Mouse (Mus musculus) brown adipose tissue, adult 24 weeks (tissue): ENCODE measurements around the gene Klhl1. TPM values are rescaled to one million over a fixed set of nuclear protein-coding genes. Genes with fewer than 3 reads are reported as not detected.
"Not testable (repeated sequence)": the region's sequence is repeated elsewhere in the genome, so short reads cannot be mapped to it uniquely, and the experiment has no call there.

Experiments used
- H3K27ac ChIP-seq: fragments of 200-500 bp; replicated peaks from 2 replicates; pipeline ENCODE4 v1.5.1; 2012; ENCODE audit warnings: low read depth, mild to moderate bottlenecking, low read length
- H3K4me1 ChIP-seq: fragments of 200-500 bp; 2 replicates; pipeline ENCODE4 v1.6.1; 2012; ENCODE audit warnings: low read length, mixed read lengths; ENCODE audit not compliant: control insufficient read depth, insufficient read depth, insufficient read length
- H3K4me3 ChIP-seq: fragments of 200-500 bp; 2 replicates; pipeline ENCODE4 v1.5.1; 2012; ENCODE audit warnings: low read depth, mild to moderate bottlenecking, low read length, moderate library complexity; ENCODE audit not compliant: insufficient read depth
- polyA plus RNA-seq: library from polyadenylated mRNA; stranded (reverse); fragments of >200 nt; gene quantifications from 2 replicates; pipeline ENCODE4 v1.2.4, GENCODE M21; 2012; ENCODE audit not compliant: missing spikeins, insufficient read depth, insufficient read length

The Klhl1 gene
- not detected in 2 replicates for polyA plus RNA-seq

GRCm38 (mm10) chr14:96518954-96519682, at the start of gene Klhl1:
Gene Klhl1 (minus strand): TSS chr14:96519102.
- H3K27ac ChIP-seq: no peak within 1 kb of the TSS
- no peaks in the 10 kb centered on the region for H3K4me1 ChIP-seq
- no peak within 1 kb of the TSS for H3K4me3 ChIP-seq

- H3K4me1 ChIP-seq: no peaks in the 10 kb centered on the region
- no peak overlapping the region for H3K27ac ChIP-seq
- H3K4me3 ChIP-seq: no peak overlapping the region
Observed at GRCm38 (mm10) chr14:96553668-96554067, 34.8 kb upstream of the Klhl1 start.

GRCm38 (mm10) chr14:96518151-96518953, 550 bp downstream of the Klhl1 start:
- Histone ChIP-seq H3K4me1 (no peaks in the 10 kb centered on the region), H3K27ac (no peak overlapping the region), H3K4me3 (no peak overlapping the region)

- Histone ChIP-seq H3K4me3 (no peak overlapping the region), H3K27ac (no peak overlapping the region), H3K4me1 (no peaks in the 10 kb centered on the region)
Observed at GRCm38 (mm10) chr14:96517727-96518126, 1.2 kb downstream of the Klhl1 start.

GRCm38 (mm10) chr14:96499936-96500335, 19.0 kb downstream of the Klhl1 start:
- no peaks in the 10 kb centered on the region for H3K4me1 ChIP-seq

GRCm38 (mm10) chr14:96471812-96472211, 47.1 kb downstream of the Klhl1 start:
- no peak overlapping the region for H3K4me3 ChIP-seq
- H3K4me1 ChIP-seq: no peaks in the 10 kb centered on the region
- no peak overlapping the region for H3K27ac ChIP-seq

More at GRCm38 (mm10) chr14:96499936-96500335, 19.0 kb downstream of the Klhl1 start:
- no peak overlapping the region for H3K4me3 ChIP-seq
- H3K27ac ChIP-seq: no peak overlapping the region

GRCm38 (mm10) chr14:96471336-96471735, 47.6 kb downstream of the Klhl1 start:
- Histone ChIP-seq H3K27ac (no peak overlapping the region), H3K4me3 (no peak overlapping the region), H3K4me1 (no peaks in the 10 kb centered on the region)

GRCm38 (mm10) chr14:96461756-96462155, 57.1 kb downstream of the Klhl1 start:
- Histone ChIP-seq H3K4me1 (no peaks in the 10 kb centered on the region), H3K27ac (no peak overlapping the region), H3K4me3 (no peak overlapping the region)

GRCm38 (mm10) chr14:96392032-96392737, 126.7 kb downstream of the Klhl1 start:
- H3K27ac ChIP-seq: no peak overlapping the region
- no peaks in the 10 kb centered on the region for H3K4me1 ChIP-seq
- no peak overlapping the region for H3K4me3 ChIP-seq

GRCm38 (mm10) chr14:96362727-96363126, 156.2 kb downstream of the Klhl1 start:
- Histone ChIP-seq H3K27ac (no peak overlapping the region), H3K4me1 (no peaks in the 10 kb centered on the region), H3K4me3 (no peak overlapping the region)

GRCm38 (mm10) chr14:96348220-96348619, 170.7 kb downstream of the Klhl1 start:
- no peaks in the 10 kb centered on the region for H3K4me1 ChIP-seq
- no peak overlapping the region for H3K27ac ChIP-seq
- no peak overlapping the region for H3K4me3 ChIP-seq

GRCm38 (mm10) chr14:96331069-96331468, 187.8 kb downstream of the Klhl1 start:
- no peak overlapping the region for H3K4me3 ChIP-seq
- no peaks in the 10 kb centered on the region for H3K4me1 ChIP-seq
- H3K27ac ChIP-seq: no peak overlapping the region

- H3K4me1 ChIP-seq: no peaks in the 10 kb centered on the region
- H3K4me3 ChIP-seq: no peak overlapping the region
- no peak overlapping the region for H3K27ac ChIP-seq
Observed at GRCm38 (mm10) chr14:96217805-96218441, 301.0 kb downstream of the Klhl1 start.

- not testable (repeated sequence) for H3K27ac ChIP-seq, H3K4me1 ChIP-seq, H3K4me3 ChIP-seq
Observed at GRCm38 (mm10) chr14:96194795-96195194, 324.1 kb downstream of the Klhl1 start.

- Histone ChIP-seq H3K27ac (no peak overlapping the region), H3K4me3 (no peak overlapping the region), H3K4me1 (no peaks in the 10 kb centered on the region)
Observed at GRCm38 (mm10) chr14:96174546-96174945, 344.4 kb downstream of the Klhl1 start.
